Mouse (Mus musculus): ENCODE measurements around the gene Atp1a2. TPM values are rescaled to one million over a fixed set of nuclear protein-coding genes. Genes with fewer than 3 reads are reported as not detected.
A peak's percentile ranks its signal among the peaks of the same experiment; 100 is the strongest.

Atp1a2 gene
- polyA plus RNA-seq, 1 experiment from 2014 or later: 1.4 TPM

GRCm38 (mm10) chr1:172295751-172296197, 2.1 kb downstream of the Atp1a2 start:
- Histone ChIP-seq H3K4me1 (ENCODE audit: control insufficient read depth, insufficient read depth, low read length) (peaks cover 30% of the 10 kb centered on the region), H3K9ac (ENCODE audit: low read length) (no peak overlapping the region), H3K9me3 (ENCODE audit: control insufficient read depth, low read length) (no peaks in the 10 kb centered on the region), H3K27ac (replicated peaks; ENCODE audit: low read depth, low read length) (peak overlapping the region; percentile 38), H3K36me3 (ENCODE audit: control insufficient read depth, insufficient read depth, low read length) (no peaks in the 10 kb centered on the region), H3K4me2 (ENCODE audit: low read depth, severe bottlenecking) (no peak overlapping the region), H3K4me3 (ENCODE audit: low read depth, low read length) (no peak overlapping the region), H3K27me3 (ENCODE audit: control insufficient read depth, insufficient read depth, low read length) (no peaks in the 10 kb centered on the region)
- peak; percentile 42 for ATAC-seq (ENCODE audit: insufficient number of reproducible peaks, low FRiP score, low TSS enrichment, low read depth)
- 50% methylated on average over 4 of the region's 4 CpGs for WGBS
- no peak for DNase-seq (ENCODE audit: low spot score)

- WGBS: 95% methylated on average over 11 of the region's 11 CpGs
- no peaks in the 10 kb centered on the region for H3K9me3 ChIP-seq (ENCODE audit: control insufficient read depth, low read length)
These were observed 4.4 kb downstream of the Atp1a2 start for GRCm38 (mm10) chr1:172293449-172293848.

DNA sequence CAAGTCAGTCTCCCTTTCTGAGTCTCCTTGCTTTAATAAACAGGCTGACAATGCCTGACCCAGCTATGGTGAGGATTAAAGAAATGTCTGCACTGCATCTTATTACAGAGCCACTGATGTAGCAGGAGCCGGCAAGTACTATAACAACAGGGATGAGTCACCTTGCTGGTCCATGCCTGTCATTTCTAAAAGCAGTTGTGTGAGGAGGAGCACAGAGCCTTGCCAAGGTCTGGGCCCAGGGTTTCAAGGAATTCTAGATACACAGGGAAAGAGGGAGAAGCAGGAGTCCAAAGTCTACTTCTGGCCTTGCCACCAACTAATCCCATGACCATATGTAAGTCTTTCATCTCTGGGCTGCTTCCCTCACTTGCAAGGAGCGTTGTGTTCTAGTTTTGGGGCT, 5.0 kb downstream of the Atp1a2 start:
- H3K27me3 ChIP-seq (ENCODE audit: control insufficient read depth, insufficient read depth, low read length): no peaks in the 10 kb centered on the region
- no peak overlapping the region for H3K4me2 ChIP-seq (ENCODE audit: low read depth, severe bottlenecking)
- no peak for ATAC-seq (ENCODE audit: insufficient number of reproducible peaks, low FRiP score, low TSS enrichment, low read depth)
- no peaks in the 10 kb centered on the region for H3K9me3 ChIP-seq (ENCODE audit: control insufficient read depth, low read length)
- H3K9ac ChIP-seq (ENCODE audit: low read length): no peak overlapping the region
- H3K4me3 ChIP-seq (ENCODE audit: low read depth, low read length): no peak overlapping the region
- no peaks in the 10 kb centered on the region; the same call in 1 of the 2 replicates for H3K36me3 ChIP-seq (ENCODE audit: control insufficient read depth, insufficient read depth, low read length)
- H3K27ac ChIP-seq (replicated peaks; ENCODE audit: low read depth, low read length): no peak overlapping the region
- WGBS: 86% methylated on average over 2 of the region's 2 CpGs
- no peak for DNase-seq (ENCODE audit: low spot score)
- H3K4me1 ChIP-seq (ENCODE audit: control insufficient read depth, insufficient read depth, low read length): peaks cover 9% of the 10 kb centered on the region

More at GRCm38 (mm10) chr1:172293449-172293848, 4.4 kb downstream of the Atp1a2 start:
- H3K4me1 ChIP-seq (ENCODE audit: control insufficient read depth, insufficient read depth, low read length): peaks cover 15% of the 10 kb centered on the region
- no peak overlapping the region for H3K4me2 ChIP-seq (ENCODE audit: low read depth, severe bottlenecking)
- no peak overlapping the region for H3K4me3 ChIP-seq (ENCODE audit: low read depth, low read length)
- H3K36me3 ChIP-seq (ENCODE audit: control insufficient read depth, insufficient read depth, low read length): no peaks in the 10 kb centered on the region; the same call in 1 of the 2 replicates
- no peak overlapping the region for H3K9ac ChIP-seq (ENCODE audit: low read length)
- no peak for DNase-seq (ENCODE audit: low spot score)
- no peak overlapping the region for H3K27ac ChIP-seq (replicated peaks; ENCODE audit: low read depth, low read length)
- H3K27me3 ChIP-seq (ENCODE audit: control insufficient read depth, insufficient read depth, low read length): no peaks in the 10 kb centered on the region
- no peak for ATAC-seq (ENCODE audit: insufficient number of reproducible peaks, low FRiP score, low TSS enrichment, low read depth)

DNA sequence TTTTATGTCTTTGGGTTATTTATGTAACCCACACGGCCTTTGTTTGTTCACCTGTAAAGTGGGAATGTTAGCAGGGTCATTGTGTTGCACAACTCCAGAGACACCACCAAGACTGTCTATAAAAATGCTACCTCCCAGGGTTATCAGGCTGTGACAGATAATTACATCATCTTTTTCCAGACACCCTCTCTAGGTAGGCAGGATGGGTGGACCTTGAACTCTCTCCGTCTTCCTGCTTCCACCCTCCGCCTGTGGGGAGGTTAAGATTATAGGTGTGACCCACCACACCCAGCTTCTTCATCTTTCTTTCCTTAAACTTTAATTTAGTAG, 8.3 kb downstream of the Atp1a2 start:
- H3K4me2 ChIP-seq (ENCODE audit: low read depth, severe bottlenecking): no peak overlapping the region
- DNase-seq (ENCODE audit: low spot score) (no peak), ATAC-seq (ENCODE audit: insufficient number of reproducible peaks, low FRiP score, low TSS enrichment, low read depth) (no peak)
- H3K4me3 ChIP-seq (ENCODE audit: low read depth, low read length): no peak overlapping the region
- 87% methylated on average over 3 of the region's 3 CpGs for WGBS
- no peak overlapping the region for H3K27ac ChIP-seq (replicated peaks; ENCODE audit: low read depth, low read length)
- no peak overlapping the region for H3K9ac ChIP-seq (ENCODE audit: low read length)
- H3K4me1 ChIP-seq (ENCODE audit: control insufficient read depth, insufficient read depth, low read length): no peaks in the 10 kb centered on the region
- no peaks in the 10 kb centered on the region for H3K9me3 ChIP-seq (ENCODE audit: control insufficient read depth, low read length)
- H3K36me3 ChIP-seq (ENCODE audit: control insufficient read depth, insufficient read depth, low read length): no peaks in the 10 kb centered on the region; the same call in 1 of the 2 replicates
- H3K27me3 ChIP-seq (ENCODE audit: control insufficient read depth, insufficient read depth, low read length): no peaks in the 10 kb centered on the region

- no peaks in the 10 kb centered on the region for H3K27me3 ChIP-seq (ENCODE audit: control insufficient read depth, insufficient read depth, low read length)
- H3K36me3 ChIP-seq (ENCODE audit: control insufficient read depth, insufficient read depth, low read length): no peaks in the 10 kb centered on the region; the same call in 1 of the 2 replicates
- H3K9me3 ChIP-seq (ENCODE audit: control insufficient read depth, low read length): no peaks in the 10 kb centered on the region
- no peak overlapping the region for H3K4me2 ChIP-seq (ENCODE audit: low read depth, severe bottlenecking)
- WGBS: 91% methylated on average over 11 of the region's 11 CpGs
- ATAC-seq (ENCODE audit: insufficient number of reproducible peaks, low FRiP score, low TSS enrichment, low read depth) (no peak), DNase-seq (ENCODE audit: low spot score) (no peak)
- H3K27ac ChIP-seq (replicated peaks; ENCODE audit: low read depth, low read length): no peak overlapping the region
- H3K9ac ChIP-seq (ENCODE audit: low read length): no peak overlapping the region
- no peak overlapping the region for H3K4me3 ChIP-seq (ENCODE audit: low read depth, low read length)
- H3K4me1 ChIP-seq (ENCODE audit: control insufficient read depth, insufficient read depth, low read length): no peaks in the 10 kb centered on the region
These were observed 8.8 kb downstream of the Atp1a2 start for GRCm38 (mm10) chr1:172288900-172289616.

DNA sequence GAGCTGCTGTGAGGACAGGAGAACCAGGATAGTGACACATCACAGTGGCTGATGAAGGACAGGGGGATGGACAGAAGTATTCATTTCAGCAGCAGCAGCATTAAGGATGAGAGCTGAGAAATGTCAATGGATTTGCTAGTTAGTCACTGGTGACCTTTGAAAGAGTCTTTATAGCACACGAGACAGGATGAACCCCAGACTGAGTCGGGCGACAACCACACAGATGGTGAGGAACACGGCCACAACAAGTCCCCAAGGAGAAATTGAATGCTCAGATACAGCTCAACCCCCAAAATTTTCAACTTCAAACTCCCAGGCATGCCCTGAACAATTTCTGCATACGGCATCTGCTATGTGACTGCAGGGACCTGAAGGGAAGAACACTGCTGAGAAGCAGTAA, 11.1 kb downstream of the Atp1a2 start:
- Histone ChIP-seq H3K4me2 (ENCODE audit: low read depth, severe bottlenecking) (no peak overlapping the region), H3K27me3 (ENCODE audit: control insufficient read depth, insufficient read depth, low read length) (no peaks in the 10 kb centered on the region), H3K4me1 (ENCODE audit: control insufficient read depth, insufficient read depth, low read length) (no peaks in the 10 kb centered on the region), H3K27ac (replicated peaks; ENCODE audit: low read depth, low read length) (no peak overlapping the region), H3K9ac (ENCODE audit: low read length) (no peak overlapping the region), H3K4me3 (ENCODE audit: low read depth, low read length) (no peak overlapping the region), H3K9me3 (ENCODE audit: control insufficient read depth, low read length) (no peaks in the 10 kb centered on the region), H3K36me3 (ENCODE audit: control insufficient read depth, insufficient read depth, low read length) (no peaks in the 10 kb centered on the region; the same call in 1 of the 2 replicates)
- DNase-seq (ENCODE audit: low spot score) (no peak), ATAC-seq (ENCODE audit: insufficient number of reproducible peaks, low FRiP score, low TSS enrichment, low read depth) (no peak)
- 90% methylated on average over 5 of the region's 5 CpGs for WGBS

DNA sequence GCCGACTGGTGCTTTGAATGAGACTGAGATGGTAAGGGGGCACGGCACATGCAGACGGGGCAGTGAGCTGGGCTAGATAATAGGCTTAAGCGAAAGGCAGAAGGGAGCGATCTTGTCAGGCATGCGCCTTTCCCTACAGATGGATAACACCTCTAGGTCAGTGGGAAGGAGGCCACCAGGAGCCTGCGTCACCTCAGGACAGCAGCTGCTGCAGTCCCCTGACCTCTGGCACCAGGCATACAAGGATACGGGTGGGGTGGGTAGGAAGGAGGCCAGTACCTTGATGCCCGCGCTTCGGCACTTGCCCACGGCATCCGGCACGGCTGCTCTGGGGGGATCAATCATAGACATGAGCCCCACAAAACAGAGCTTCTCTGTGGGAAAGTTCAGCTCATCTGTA, 13.6 kb downstream of the Atp1a2 start:
- 91% methylated on average over 14 of the region's 14 CpGs for WGBS
- ATAC-seq (ENCODE audit: insufficient number of reproducible peaks, low FRiP score, low TSS enrichment, low read depth): no peak
- no peak overlapping the region for H3K9ac ChIP-seq (ENCODE audit: low read length)
- no peaks in the 10 kb centered on the region for H3K27me3 ChIP-seq (ENCODE audit: control insufficient read depth, insufficient read depth, low read length)
- no peak for DNase-seq (ENCODE audit: low spot score)
- H3K4me2 ChIP-seq (ENCODE audit: low read depth, severe bottlenecking): no peak overlapping the region
- H3K36me3 ChIP-seq (ENCODE audit: control insufficient read depth, insufficient read depth, low read length): no peaks in the 10 kb centered on the region; the same call in 1 of the 2 replicates
- no peak overlapping the region for H3K4me3 ChIP-seq (ENCODE audit: low read depth, low read length)
- H3K4me1 ChIP-seq (ENCODE audit: control insufficient read depth, insufficient read depth, low read length): no peaks in the 10 kb centered on the region
- H3K27ac ChIP-seq (replicated peaks; ENCODE audit: low read depth, low read length): no peak overlapping the region
- H3K9me3 ChIP-seq (ENCODE audit: control insufficient read depth, low read length): no peaks in the 10 kb centered on the region

DNA sequence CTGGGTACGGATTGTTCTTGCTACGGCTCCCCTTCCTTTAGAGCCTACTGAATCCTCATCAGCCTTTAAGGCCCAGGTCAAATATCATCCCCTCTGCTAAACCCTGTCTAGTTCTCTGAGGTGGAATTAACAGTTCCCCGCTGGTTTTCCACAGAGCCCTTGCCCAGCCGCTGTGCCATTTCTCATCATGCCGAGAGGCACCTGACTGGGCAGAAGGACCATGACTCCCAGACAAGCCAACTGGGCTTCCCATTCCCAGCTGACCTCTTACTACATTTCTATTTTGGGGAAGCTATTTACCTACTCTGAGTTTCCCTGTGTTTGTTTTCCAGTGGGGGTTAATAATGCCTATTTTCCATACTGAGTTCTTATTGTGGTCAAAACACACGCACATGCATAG, 14.8 kb downstream of the Atp1a2 start:
- Histone ChIP-seq H3K9ac (ENCODE audit: low read length) (no peak overlapping the region), H3K4me1 (ENCODE audit: control insufficient read depth, insufficient read depth, low read length) (no peaks in the 10 kb centered on the region), H3K9me3 (ENCODE audit: control insufficient read depth, low read length) (no peaks in the 10 kb centered on the region), H3K4me2 (ENCODE audit: low read depth, severe bottlenecking) (no peak overlapping the region), H3K36me3 (ENCODE audit: control insufficient read depth, insufficient read depth, low read length) (no peaks in the 10 kb centered on the region), H3K27me3 (ENCODE audit: control insufficient read depth, insufficient read depth, low read length) (no peaks in the 10 kb centered on the region), H3K4me3 (ENCODE audit: low read depth, low read length) (no peak overlapping the region), H3K27ac (replicated peaks; ENCODE audit: low read depth, low read length) (no peak overlapping the region)
- 90% methylated on average over 6 of the region's 6 CpGs for WGBS
- DNase-seq (ENCODE audit: low spot score): no peak
- ATAC-seq (ENCODE audit: insufficient number of reproducible peaks, low FRiP score, low TSS enrichment, low read depth): no peak
